Mouse (Mus musculus) E14TG2a.4 (cell line): Measurements from ENCODE around the gene Espn.

ENCODE experiments used
- H3K27me3 ChIP-seq: 2 replicates; pipeline ENCODE4 v1.6.1; 2014; ENCODE audit warnings: low read length, control low read depth; ENCODE audit not compliant: insufficient read depth
- H3K36me3 ChIP-seq: 2 replicates; pipeline ENCODE4 v1.6.1; 2014; ENCODE audit warnings: low read length, control low read depth; ENCODE audit not compliant: insufficient read depth
- H3K4me1 ChIP-seq: replicated peaks from 2 replicates; pipeline ENCODE4 v1.6.1; 2014; ENCODE audit warnings: low read depth, low read length, control low read depth
- H3K4me3 ChIP-seq: replicated peaks from 2 replicates; pipeline ENCODE4 v1.5.1; 2014; ENCODE audit warnings: mild to moderate bottlenecking, low read length
- H3K9me3 ChIP-seq: 2 replicates; pipeline ENCODE4 v1.6.1; 2014; ENCODE audit warnings: low read length, control low read depth
- CTCF ChIP-seq: conservative IDR thresholded peaks from 2 replicates; pipeline ENCODE4 v1.5.1; 2014; ENCODE audit warnings: low read length
- NANOG ChIP-seq: IDR thresholded peaks from 2 replicates; pipeline ENCODE4 v1.6.1; 2014; ENCODE audit warnings: borderline replicate concordance, low read length, mixed read lengths
- POU5F1 ChIP-seq: IDR thresholded peaks from 2 replicates; pipeline ENCODE4 v1.6.1; 2014; ENCODE audit warnings: low read length, borderline replicate concordance

Gene Espn

DNA sequence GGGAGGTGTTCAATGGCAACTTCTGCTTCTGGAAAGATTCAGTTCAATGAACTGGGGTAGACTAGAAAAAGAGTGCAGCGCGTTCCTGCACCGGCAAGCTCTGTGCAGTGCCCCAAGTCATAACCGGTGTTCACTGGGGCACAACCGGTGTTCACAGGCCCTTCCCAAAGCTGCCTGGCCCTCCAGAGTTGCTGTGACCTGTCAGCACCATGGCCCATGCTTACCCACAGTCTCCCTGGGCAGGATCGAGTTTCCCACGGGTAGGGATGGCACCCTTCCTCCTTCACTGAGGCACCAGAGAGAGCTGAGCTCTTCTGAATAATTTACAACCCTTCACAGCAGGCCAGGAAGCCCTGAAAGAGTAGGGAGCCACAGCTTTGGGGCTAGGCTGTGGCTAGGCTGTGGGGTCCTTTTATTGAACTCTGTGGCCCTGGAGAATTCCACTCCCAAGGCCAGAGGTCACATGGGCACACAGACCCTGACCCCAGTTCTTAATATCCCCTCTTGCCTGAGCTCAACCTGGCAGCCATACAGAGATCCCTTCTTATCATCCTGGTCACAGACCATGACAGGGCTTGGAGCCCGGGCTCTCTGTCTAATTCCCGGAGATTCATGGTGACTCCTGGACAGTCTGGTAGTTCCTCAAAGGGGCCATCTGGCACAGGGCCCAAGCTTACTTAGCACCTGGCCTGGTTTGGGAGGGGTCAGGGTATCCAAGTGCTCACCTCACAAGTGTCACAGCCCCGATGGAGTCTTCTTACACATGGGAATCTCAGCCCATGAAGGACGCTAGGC is 5.9 kb downstream of the Espn start:
- H3K4me1 ChIP-seq, result peaks cover 20% of the 10 kb centered on the region
- H3K27me3 ChIP-seq, result peaks cover 59% of the 10 kb centered on the region
- H3K4me3 ChIP-seq, result no peak overlapping the region
- TF ChIP-seq NANOG (no peak), CTCF (no peak), POU5F1 (no peak)
- no peaks in the 10 kb centered on the region for H3K9me3 ChIP-seq
- H3K36me3 ChIP-seq, result no peaks in the 10 kb centered on the region

DNA sequence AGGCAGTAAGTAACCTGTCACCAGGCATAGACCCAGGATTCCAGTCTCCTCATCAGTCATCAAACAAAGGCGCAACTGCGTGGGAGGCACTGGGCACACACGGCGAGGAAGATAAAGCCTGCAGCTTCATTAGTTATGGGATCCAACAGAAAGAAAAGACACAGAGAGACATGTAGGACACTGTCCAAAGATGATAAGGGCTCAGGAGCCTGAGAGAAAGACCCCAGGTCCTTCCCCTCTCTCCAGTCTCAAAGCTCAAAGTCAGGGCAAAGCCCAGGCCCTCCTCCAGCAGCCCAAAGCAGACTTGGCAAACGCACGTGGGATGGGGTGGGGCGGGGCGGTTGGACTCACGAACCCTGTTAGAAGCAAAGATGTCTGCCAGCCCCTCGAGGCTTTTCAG is 6.7 kb downstream of the Espn start:
- H3K36me3 ChIP-seq, result no peaks in the 10 kb centered on the region
- H3K9me3 ChIP-seq, result no peaks in the 10 kb centered on the region
- H3K4me3 ChIP-seq, result no peak overlapping the region
- peaks cover 17% of the 10 kb centered on the region for H3K4me1 ChIP-seq
- TF ChIP-seq CTCF (no peak), NANOG (no peak), POU5F1 (no peak)
- peaks cover 58% of the 10 kb centered on the region for H3K27me3 ChIP-seq

DNA sequence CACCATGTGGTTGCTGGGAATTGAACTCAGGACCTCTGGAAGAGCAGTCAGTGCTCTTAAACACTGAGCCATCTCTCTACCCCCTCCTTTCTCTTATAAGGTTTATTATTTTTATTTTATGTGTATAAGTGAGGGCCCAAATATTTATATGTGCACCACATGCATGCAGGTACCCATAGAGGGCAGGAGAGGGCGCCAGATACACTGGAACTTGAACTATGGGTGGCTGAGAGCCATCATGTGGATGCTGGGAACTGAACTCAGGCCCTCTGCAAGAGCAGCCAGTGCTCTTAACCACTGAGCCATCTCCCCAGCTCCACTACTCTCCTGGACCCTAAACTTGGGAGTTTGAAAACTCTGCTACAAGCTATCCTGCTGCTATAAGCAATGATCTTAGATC is 8.5 kb downstream of the Espn start:
- TF ChIP-seq NANOG, result no peak
- TF ChIP-seq CTCF, result peak; percentile 61
- H3K4me1 ChIP-seq, result peaks cover 17% of the 10 kb centered on the region
- H3K9me3 ChIP-seq, result no peaks in the 10 kb centered on the region
- H3K27me3 ChIP-seq, result peaks cover 40% of the 10 kb centered on the region
- no peaks in the 10 kb centered on the region for H3K36me3 ChIP-seq
- no peak overlapping the region for H3K4me3 ChIP-seq

DNA sequence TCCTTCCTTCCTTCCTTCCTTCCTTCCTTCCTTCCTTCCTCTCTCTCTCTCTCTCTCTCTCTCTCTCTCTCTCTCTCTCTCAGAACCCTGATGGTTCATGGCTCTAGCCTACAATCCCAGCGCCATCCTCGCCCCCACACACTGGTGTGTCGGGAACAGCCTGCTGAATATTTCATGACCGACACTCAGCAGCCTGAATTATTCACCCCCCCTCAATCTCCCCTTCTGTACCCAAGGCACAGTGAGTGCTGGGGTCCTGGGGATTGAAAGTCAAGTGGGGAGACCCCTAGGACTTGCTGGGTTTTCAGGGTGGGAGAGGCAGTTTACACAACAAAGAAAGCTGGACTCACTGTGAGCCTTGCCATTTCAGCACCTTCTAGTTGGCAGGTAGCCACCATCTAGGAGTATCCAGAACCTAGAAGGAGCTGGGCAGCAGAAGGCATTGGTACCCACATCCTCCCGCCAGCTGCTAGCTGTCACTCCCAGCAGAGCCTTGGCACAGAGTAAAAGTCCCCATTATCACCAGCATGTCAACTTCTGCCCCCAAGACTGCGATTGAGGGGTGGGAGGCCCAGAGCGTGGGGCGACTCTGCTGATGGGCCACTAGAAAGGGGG is 10.5 kb downstream of the Espn start:
- Histone ChIP-seq H3K27me3 (peaks cover 33% of the 10 kb centered on the region), H3K9me3 (no peaks in the 10 kb centered on the region), H3K4me3 (no peak overlapping the region), H3K36me3 (no peaks in the 10 kb centered on the region), H3K4me1 (peaks cover 19% of the 10 kb centered on the region)
- TF ChIP-seq NANOG, result no peak
- no peak for TF ChIP-seq CTCF
- TF ChIP-seq POU5F1, result no peak

DNA sequence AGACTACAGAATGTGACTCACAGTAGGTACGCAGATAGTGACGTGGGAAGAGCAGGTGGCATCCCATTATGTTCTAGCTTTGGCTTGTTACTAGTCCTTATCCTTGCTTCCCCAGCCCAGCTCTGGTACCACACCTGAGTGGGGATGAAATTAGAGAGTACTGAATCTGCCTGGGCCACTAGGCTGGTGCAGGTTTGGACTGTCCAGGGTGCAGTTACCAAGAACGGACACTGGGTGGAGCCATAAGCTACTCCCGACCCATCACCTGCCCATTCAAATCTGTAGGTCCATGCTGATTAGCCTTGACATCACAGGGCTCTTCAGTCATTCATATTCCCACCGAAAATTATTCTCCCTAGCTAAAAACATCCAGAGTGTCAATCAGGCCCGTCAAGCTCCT is 11.7 kb downstream of the Espn start:
- H3K4me1 ChIP-seq, result peaks cover 20% of the 10 kb centered on the region
- no peak overlapping the region for H3K4me3 ChIP-seq
- peaks cover 26% of the 10 kb centered on the region for H3K27me3 ChIP-seq
- peak; percentile 93 for TF ChIP-seq CTCF
- no peak for TF ChIP-seq NANOG
- H3K36me3 ChIP-seq, result no peaks in the 10 kb centered on the region
- no peaks in the 10 kb centered on the region for H3K9me3 ChIP-seq

DNA sequence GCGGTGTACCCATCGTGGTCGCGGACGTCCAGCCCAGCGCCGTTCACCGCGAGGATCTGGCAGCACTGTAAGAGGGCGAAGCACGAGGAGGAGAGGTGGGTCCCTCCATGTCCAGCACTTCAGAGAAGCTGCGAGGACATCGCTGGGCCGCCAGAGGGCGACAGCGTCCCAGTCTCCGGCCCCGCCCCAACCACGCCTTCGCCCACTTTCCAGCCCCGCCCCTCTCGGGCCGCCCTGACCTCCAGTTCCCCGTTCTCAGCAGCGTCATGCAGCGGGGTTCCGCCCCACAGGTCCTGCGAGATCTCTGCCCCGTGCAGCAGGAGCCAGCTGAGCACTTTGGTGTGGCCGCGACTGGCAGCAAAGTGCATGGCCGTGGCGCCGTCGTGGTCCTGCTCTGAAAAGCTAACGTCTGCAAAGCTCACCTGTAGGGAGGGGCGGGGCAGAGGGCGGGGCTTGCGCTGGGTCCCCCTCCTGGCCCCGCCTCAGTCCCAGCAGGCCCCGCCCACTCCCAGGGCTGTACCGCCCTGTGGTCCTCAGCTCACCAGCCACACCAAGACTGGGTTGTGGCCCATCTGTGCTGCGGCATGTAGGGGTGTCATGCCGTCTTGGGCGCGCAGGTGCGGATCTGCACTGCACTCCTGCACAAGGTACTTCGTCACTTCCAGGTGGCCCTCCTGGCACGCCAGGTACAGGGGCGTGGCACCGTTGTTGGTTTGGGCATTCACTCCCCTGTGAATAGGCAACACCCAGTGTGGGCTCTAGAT is 13.5 kb downstream of the Espn start:
- Histone ChIP-seq H3K4me3 (peak overlapping the region; percentile 87), H3K36me3 (no peaks in the 10 kb centered on the region), H3K27me3 (peaks cover 26% of the 10 kb centered on the region), H3K9me3 (no peaks in the 10 kb centered on the region), H3K4me1 (peaks cover 35% of the 10 kb centered on the region)
- peak; percentile 37 for TF ChIP-seq CTCF
- no peak for TF ChIP-seq NANOG

DNA sequence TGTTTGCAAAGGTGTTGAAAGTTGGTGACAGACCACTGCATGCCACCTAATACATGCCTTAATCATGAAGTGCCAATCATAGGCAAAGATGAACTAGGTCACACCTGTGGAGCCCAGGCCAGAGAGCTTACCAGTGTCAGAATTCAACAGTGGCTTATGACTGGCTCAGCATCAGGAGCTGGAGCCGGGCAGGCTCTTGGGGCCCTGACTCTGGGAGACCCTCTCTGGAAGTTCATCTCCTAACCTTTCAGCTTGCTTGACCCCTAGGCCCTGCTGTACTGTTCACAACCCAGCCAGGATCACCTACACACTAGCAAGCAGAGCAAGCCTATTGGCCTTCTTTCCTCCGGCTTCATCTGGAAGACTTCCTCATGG is 15.3 kb downstream of the Espn start:
- Histone ChIP-seq H3K4me1 (peaks cover 53% of the 10 kb centered on the region), H3K27me3 (peaks cover 40% of the 10 kb centered on the region), H3K4me3 (no peak overlapping the region), H3K36me3 (no peaks in the 10 kb centered on the region), H3K9me3 (no peaks in the 10 kb centered on the region)
- TF ChIP-seq NANOG, result no peak
- TF ChIP-seq POU5F1, result no peak
- no peak for TF ChIP-seq CTCF

DNA sequence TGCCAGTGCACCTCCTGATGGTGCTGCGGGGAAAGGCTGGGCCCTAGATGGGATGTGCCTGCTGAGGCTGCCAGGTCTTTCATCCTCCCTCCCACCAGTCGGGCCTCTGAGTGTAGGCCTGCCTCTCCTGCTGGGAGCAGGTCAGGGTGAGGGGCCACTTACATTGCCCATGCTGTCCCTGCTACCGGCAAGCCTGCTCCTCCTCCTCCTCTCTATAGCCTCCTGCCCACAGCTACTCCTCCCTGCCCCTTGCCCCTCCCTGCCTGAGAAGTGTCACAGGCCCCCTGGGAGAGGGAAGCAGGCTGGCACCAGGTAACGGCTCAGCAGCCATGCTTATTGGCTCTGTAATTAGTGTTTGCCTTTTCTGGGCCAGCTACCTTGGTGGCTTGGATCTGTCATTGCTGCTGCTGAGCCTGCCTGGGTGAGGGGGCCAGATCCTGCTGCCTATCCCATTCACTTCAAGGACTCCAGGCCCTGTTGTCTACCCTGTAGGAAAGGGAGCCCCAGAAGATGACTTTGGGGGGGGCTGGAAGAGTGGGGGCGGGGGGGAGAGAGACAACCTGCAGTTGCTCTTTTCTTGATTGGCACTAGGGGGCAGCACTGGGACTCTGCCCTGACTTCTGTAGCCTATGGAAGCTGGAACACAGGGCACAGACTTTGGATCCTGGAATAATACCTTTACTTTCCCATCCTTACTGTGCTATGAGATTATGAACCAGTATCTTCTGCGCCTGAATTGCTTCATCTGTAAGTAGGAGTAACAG is 15.9 kb downstream of the Espn start:
- Histone ChIP-seq H3K4me3 (no peak overlapping the region), H3K4me1 (peaks cover 59% of the 10 kb centered on the region), H3K36me3 (no peaks in the 10 kb centered on the region), H3K27me3 (peaks cover 41% of the 10 kb centered on the region), H3K9me3 (no peaks in the 10 kb centered on the region)
- TF ChIP-seq POU5F1, result no peak
- peak; percentile 54 for TF ChIP-seq CTCF
- TF ChIP-seq NANOG, result no peak
